Mouse (Mus musculus) small intestine, adult 2 months (tissue): Measurements from ENCODE around the gene Snx5. TPM values are rescaled to one million over a fixed set of nuclear protein-coding genes. Genes with fewer than 3 reads are reported as not detected.
A peak's percentile ranks its signal among the peaks of the same experiment; 100 is the strongest.

Experiments used
- H3K27ac ChIP-seq: fragments of 200-500 bp; 2 replicates; pipeline ENCODE4 v1.5.1; 2012; ENCODE audit warnings: low read depth, low read length, control low read depth, inconsistent platforms; ENCODE audit not compliant: insufficient read depth
- H3K27me3 ChIP-seq: fragments of 200-500 bp; 2 replicates; pipeline ENCODE4 v1.6.1; 2012; ENCODE audit warnings: mild to moderate bottlenecking, moderate library complexity, low read length, inconsistent platforms; ENCODE audit not compliant: control insufficient read depth, insufficient read depth
- H3K36me3 ChIP-seq: fragments of 200-500 bp; 2 replicates; pipeline ENCODE4 v1.6.1; 2012; ENCODE audit warnings: mild to moderate bottlenecking, low read length, control low read depth, inconsistent platforms; ENCODE audit not compliant: control insufficient read depth, insufficient read depth
- H3K4me1 ChIP-seq: fragments of 200-500 bp; 2 replicates; pipeline ENCODE4 v1.6.1; 2012; ENCODE audit warnings: low read length, inconsistent platforms, mixed read lengths; ENCODE audit not compliant: control insufficient read depth, insufficient read depth, insufficient read length
- H3K4me3 ChIP-seq: fragments of 200-500 bp; 2 replicates; pipeline ENCODE4 v1.5.1; 2012; ENCODE audit warnings: low read depth, mild to moderate bottlenecking, control low read depth, inconsistent platforms, low read length, moderate library complexity
- CTCF ChIP-seq: fragments of 200-500 bp; IDR thresholded peaks from 2 replicates; pipeline ENCODE4 v1.5.1; 2012; ENCODE audit warnings: low read depth, mild to moderate bottlenecking, control low read depth, inconsistent platforms, low read length, moderate library complexity, mixed read lengths; ENCODE audit not compliant: insufficient replicate concordance, insufficient read length; ENCODE audit errors: extremely low read depth
- POLR2A ChIP-seq: fragments of 200-500 bp; IDR thresholded peaks from 2 replicates; pipeline ENCODE4 v1.6.1; 2012; ENCODE audit warnings: low read depth, mild to moderate bottlenecking, control low read depth, inconsistent platforms, low read length, moderate library complexity
- WGBS: fragments of 180-500 bp; shearing (Covaris S2); methylation state at CpG from one replicate; pipeline ENCODE4 v1.1.7; 2018; 5-methylcytosine and 5-hydroxymethylcytosine counted together
- polyA plus RNA-seq: library from polyadenylated mRNA; depleted of rRNA; stranded (reverse); fragments of >200 nt; gene quantifications from 2 replicates; pipeline ENCODE4 v1.2.3, GENCODE M21; 2012

The Snx5 gene
- polyA plus RNA-seq, 1 experiment, result 36.0 TPM

DNA sequence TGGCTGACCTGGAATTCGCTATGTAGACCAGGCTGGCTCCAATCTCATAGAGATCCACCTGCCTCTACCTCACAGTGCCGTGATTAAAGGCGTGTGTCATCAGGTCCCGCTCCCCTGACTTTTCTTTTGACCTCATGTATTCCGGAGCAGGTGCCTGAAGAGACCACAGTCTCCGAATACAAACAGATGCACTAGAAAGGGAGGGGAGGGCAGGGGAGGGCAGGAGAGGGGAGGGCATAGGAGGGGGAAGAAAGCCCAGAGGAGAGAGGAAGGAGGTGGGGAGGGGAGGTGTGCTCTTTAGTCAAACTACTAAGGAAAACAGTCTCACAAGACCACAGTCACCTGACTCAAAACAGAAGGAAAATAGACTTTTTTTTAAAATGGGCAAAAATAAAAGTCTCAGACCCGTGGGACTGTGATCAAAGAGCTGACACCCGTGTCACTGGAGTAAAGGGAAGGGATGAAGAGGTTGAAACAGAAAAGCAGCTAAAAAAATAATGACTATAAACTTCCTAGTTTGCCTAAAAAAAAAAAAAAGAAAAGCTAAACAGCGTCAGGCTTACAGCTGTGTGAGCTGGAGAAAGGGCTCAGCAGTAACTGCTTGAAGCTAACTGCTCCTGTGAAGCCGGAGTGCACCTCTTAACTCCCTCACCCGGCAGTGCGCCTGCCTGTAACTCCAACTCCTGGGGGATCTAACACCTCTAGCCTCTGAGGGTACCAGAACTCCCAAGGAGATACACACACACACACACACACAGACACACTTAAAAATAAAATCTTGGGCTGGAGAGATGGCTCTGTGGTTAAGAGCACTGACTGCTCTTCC, 42.0 kb downstream of the Snx5 start:
- Histone ChIP-seq H3K4me1 (peaks cover 5% of the 10 kb centered on the region; the same call in 1 of the 2 replicates), H3K27me3 (no peaks in the 10 kb centered on the region), H3K27ac (no peak overlapping the region), H3K36me3 (no peaks in the 10 kb centered on the region), H3K4me3 (no peak overlapping the region)
- WGBS, result 83% methylated on average over 12 of the region's 12 CpGs
- TF ChIP-seq CTCF (no peak), POLR2A (no peak)

DNA sequence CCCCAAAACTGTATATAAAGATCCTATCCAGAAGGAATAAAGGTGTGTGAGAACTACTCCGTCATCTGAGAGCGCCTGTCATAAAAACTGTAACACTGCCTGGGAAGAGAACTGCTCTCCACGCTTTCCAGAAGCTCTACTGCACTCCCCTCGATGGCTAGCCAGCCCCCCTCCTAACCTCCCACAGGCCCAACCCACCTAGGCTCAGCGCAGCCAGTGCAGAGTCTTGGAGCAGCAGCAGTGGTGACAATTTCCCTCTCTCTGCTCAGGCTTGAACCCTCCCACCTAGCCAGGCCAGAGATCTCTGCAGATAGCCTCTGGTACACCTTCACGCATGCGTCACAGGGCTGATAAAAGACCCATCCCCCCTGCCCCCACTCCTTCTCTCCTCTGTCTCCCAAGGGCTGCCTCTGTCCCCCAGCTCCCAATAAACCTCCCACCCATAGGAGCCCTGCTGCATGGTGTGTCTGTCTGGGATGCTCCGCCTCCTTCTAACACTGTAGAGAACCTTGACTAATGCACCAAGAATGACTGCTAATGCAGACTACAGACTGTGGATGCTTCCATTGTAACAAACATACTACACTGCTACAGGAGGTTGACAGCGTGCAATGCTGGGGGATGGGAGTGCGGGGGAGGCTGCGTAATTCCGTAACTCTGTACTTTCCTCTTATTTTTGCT, 43.7 kb downstream of the Snx5 start:
- Histone ChIP-seq H3K36me3 (no peaks in the 10 kb centered on the region), H3K27me3 (no peaks in the 10 kb centered on the region), H3K4me3 (no peak overlapping the region), H3K27ac (no peak overlapping the region), H3K4me1 (peaks cover 5% of the 10 kb centered on the region; the same call in 1 of the 2 replicates)
- 93% methylated on average over 12 of the region's 12 CpGs for WGBS
- TF ChIP-seq POLR2A (no peak), CTCF (no peak)

DNA sequence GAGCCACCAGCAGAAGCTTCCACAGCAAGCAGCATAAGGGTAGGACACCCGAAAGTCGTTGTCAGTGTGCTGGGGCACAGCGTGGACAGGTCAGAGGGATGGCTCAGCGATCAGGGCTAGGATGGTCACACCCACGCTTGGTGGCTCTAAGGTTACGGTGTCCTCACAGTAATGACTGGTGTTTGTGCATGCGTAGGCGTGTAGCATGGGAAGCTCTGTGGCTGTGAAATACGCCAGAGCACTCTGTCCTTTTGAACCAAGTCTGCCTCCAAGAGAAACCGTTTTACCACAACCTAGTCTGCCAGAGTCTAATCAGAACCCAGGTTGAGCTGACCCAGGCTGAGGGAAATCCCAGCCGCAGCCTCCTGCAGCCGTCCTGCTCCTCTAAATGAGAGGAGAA, 46.4 kb downstream of the Snx5 start:
- Histone ChIP-seq H3K4me3 (no peak overlapping the region), H3K4me1 (no peaks in the 10 kb centered on the region; the same call in 1 of the 2 replicates), H3K27me3 (no peaks in the 10 kb centered on the region), H3K36me3 (no peaks in the 10 kb centered on the region), H3K27ac (no peak overlapping the region)
- no peak for TF ChIP-seq CTCF
- no peak for TF ChIP-seq POLR2A
- 50% methylated on average over 12 of the region's 12 CpGs for WGBS

DNA sequence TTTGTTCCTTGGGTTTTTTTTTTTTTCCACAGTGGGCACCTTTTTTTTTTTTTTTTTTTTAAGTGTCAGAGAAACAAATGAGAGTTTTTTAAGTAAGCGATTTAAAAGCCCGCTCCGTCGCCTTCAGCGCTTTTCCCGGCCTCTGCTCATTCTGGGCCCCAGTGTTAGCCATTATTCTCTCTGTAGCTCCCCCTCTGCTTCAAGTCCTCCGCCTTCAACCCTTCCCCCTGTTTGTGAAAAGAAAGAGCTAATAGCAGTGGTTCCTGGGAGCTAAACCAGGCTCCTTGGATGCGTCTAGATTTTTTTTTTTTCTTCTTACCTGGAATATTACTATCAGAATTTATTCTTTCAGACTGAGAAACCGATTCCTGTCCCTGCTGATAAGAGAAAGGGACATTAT, 55.1 kb downstream of the Snx5 start:
- no peaks in the 10 kb centered on the region for H3K27me3 ChIP-seq
- H3K4me3 ChIP-seq, result no peak overlapping the region
- WGBS, result 89% methylated on average over 9 of the region's 9 CpGs
- H3K36me3 ChIP-seq, result no peaks in the 10 kb centered on the region
- no peak overlapping the region for H3K27ac ChIP-seq
- H3K4me1 ChIP-seq, result peaks cover 6% of the 10 kb centered on the region
- TF ChIP-seq CTCF (no peak), POLR2A (no peak)

DNA sequence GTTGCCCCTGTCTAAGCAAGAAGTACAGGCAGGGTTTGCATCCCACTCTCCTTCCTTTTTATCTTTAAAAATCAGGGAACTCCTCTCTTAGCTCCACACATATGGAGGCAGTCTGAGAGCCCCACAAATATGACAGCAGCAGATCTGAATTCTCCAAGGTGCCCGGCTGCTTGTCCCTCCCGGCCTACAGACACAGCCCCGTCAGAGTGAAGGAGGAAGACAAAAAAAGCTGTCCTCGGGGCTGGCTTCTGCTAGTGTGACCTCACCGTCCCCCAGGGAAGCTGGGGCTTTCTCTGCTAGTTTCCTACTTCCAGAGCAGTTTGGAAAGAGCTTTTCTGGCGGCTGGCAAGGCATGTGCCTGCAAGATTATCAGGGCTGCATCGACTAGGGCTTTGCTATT, 55.5 kb downstream of the Snx5 start:
- H3K27ac ChIP-seq, result no peak overlapping the region
- no peak overlapping the region for H3K4me3 ChIP-seq
- no peaks in the 10 kb centered on the region for H3K27me3 ChIP-seq
- peaks cover 6% of the 10 kb centered on the region for H3K4me1 ChIP-seq
- H3K36me3 ChIP-seq, result no peaks in the 10 kb centered on the region
- TF ChIP-seq CTCF, result no peak
- TF ChIP-seq POLR2A, result no peak
- WGBS, result 68% methylated on average over 7 of the region's 7 CpGs

GRCm38 (mm10) chr2:144214508-144215185, 56.1 kb downstream of the Snx5 start:
- peaks cover 6% of the 10 kb centered on the region for H3K4me1 ChIP-seq
- no peak overlapping the region for H3K4me3 ChIP-seq
- TF ChIP-seq POLR2A (no peak), CTCF (peak; percentile 29; the same call in 1 of the 2 replicates)
- no peak overlapping the region for H3K27ac ChIP-seq
- WGBS, result 69% methylated on average over 9 of the region's 9 CpGs
- no peaks in the 10 kb centered on the region for H3K27me3 ChIP-seq
- no peaks in the 10 kb centered on the region for H3K36me3 ChIP-seq

- Histone ChIP-seq H3K4me3 (no peak overlapping the region), H3K36me3 (no peaks in the 10 kb centered on the region), H3K27me3 (no peaks in the 10 kb centered on the region), H3K27ac (peak overlapping the region; percentile 35), H3K4me1 (peaks cover 6% of the 10 kb centered on the region)
- TF ChIP-seq CTCF (no peak), POLR2A (no peak)
- WGBS, result 49% methylated on average over 6 of the region's 6 CpGs
These were observed 56.9 kb downstream of the Snx5 start for GRCm38 (mm10) chr2:144213803-144214202.
